Mouse (Mus musculus): ENCODE measurements around the gene Hist1h2bf.
"Not testable (repeated sequence)": the region's sequence is repeated elsewhere in the genome, so short reads cannot be mapped to it uniquely, and the experiment has no call there.

Hist1h2bf gene

GRCm38 (mm10) chr13:23572218-23573033 is 1.6 kb downstream of the Hist1h2bf start:
- no peak for DNase-seq (ENCODE audit: extremely low spot score, low read depth, low spot score)

- not testable (repeated sequence) for DNase-seq (ENCODE audit: extremely low spot score, low read depth, low spot score)
Observed at GRCm38 (mm10) chr13:23571504-23572217, 2.3 kb downstream of the Hist1h2bf start.

GRCm38 (mm10) chr13:23571022-23571503 is 2.9 kb downstream of the Hist1h2bf start, which contains the start of the genes Hist1h2ae and Hist1h2bg:
TSS of gene Hist1h2ae (minus strand) at chr13:23571220.
TSS of gene Hist1h2bg (plus strand) at chr13:23571396.
- DNase-seq (ENCODE audit: extremely low spot score, low read depth, low spot score) = no peak

GRCm38 (mm10) chr13:23570261-23571021 is 3.6 kb downstream of the Hist1h2bf start:
- not testable (repeated sequence) for DNase-seq (ENCODE audit: extremely low spot score, low read depth, low spot score)

- no peak for DNase-seq (ENCODE audit: extremely low spot score, low read depth, low spot score)
Observed at GRCm38 (mm10) chr13:23564482-23564881, 9.5 kb downstream of the Hist1h2bf start.

- no peak for DNase-seq (ENCODE audit: extremely low spot score, low read depth, low spot score)
Observed at GRCm38 (mm10) chr13:23562699-23563462, 11.1 kb downstream of the Hist1h2bf start.

- peak; percentile 98 for DNase-seq (ENCODE audit: extremely low spot score, low read depth, low spot score)
Observed at GRCm38 (mm10) chr13:23561883-23562659, 11.9 kb downstream of the Hist1h2bf start, which contains the start of gene Hist1h3e. TSS of gene Hist1h3e (minus strand) at chr13:23562369.

- not testable (repeated sequence) for DNase-seq (ENCODE audit: extremely low spot score, low read depth, low spot score)
Observed at GRCm38 (mm10) chr13:23561531-23561882, 12.5 kb downstream of the Hist1h2bf start.

- not testable (repeated sequence) for DNase-seq (ENCODE audit: extremely low spot score, low read depth, low spot score)
Observed at GRCm38 (mm10) chr13:23560699-23561098, 13.3 kb downstream of the Hist1h2bf start.

- DNase-seq (ENCODE audit: extremely low spot score, low read depth, low spot score) = no peak
Observed at GRCm38 (mm10) chr13:23556906-23557305, 17.1 kb downstream of the Hist1h2bf start.

GRCm38 (mm10) chr13:23555839-23556416 is 18.1 kb downstream of the Hist1h2bf start:
- no peak for DNase-seq (ENCODE audit: extremely low spot score, low read depth, low spot score)

- DNase-seq (ENCODE audit: extremely low spot score, low read depth, low spot score) = no peak
Observed at GRCm38 (mm10) chr13:23554925-23555838, 18.8 kb downstream of the Hist1h2bf start.

- no peak for DNase-seq (ENCODE audit: extremely low spot score, low read depth, low spot score)
Observed at GRCm38 (mm10) chr13:23554393-23554792, 19.6 kb downstream of the Hist1h2bf start.

GRCm38 (mm10) chr13:23552962-23553361 is 21.0 kb downstream of the Hist1h2bf start, which contains the start of gene Hist1h1d:
TSS of gene Hist1h1d (plus strand) at chr13:23553262.
- DNase-seq (ENCODE audit: extremely low spot score, low read depth, low spot score) = no peak

GRCm38 (mm10) chr13:23551931-23552914 is 21.8 kb downstream of the Hist1h2bf start:
- no peak for DNase-seq (ENCODE audit: extremely low spot score, low read depth, low spot score)

GRCm38 (mm10) chr13:23551146-23551834 is 22.7 kb downstream of the Hist1h2bf start, which contains the start of gene Hist1h4f:
TSS of gene Hist1h4f (minus strand) at chr13:23551648.
- DNase-seq (ENCODE audit: extremely low spot score, low read depth, low spot score) = not testable (repeated sequence)
